Mouse (Mus musculus) left cerebral cortex, postnatal 4 days (tissue): ENCODE results near the gene Cblc. TPM values are rescaled to one million over a fixed set of nuclear protein-coding genes. Genes with fewer than 3 reads are reported as not detected.

Experiments used
- DNase-seq: peaks from one replicate; pipeline ENCODE4 v3.0.0-alpha.2; 2022
- intact Hi-C: fragments of 180-260 bp; cut with DNase I; formaldehyde crosslinking; loops from one replicate; pipeline ENCODE4 v1.15.1; 2025
- total RNA-seq, 2 experiments: library from RNA; stranded (reverse); gene quantifications; 2 replicates each; pipeline ENCODE4 v1.2.3; 2021

Gene Cblc
- total RNA-seq: under 1 TPM in 1 of 2 experiments, not detected in 1; 0.93 TPM

GRCm38 (mm10) chr7:19796697-19797588 lies at the start of gene Cblc:
Gene Cblc, minus strand, starts transcription at chr7:19796809.
- intact Hi-C loops: no loop called here
- peak; percentile 58 for DNase-seq

GRCm38 (mm10) chr7:19844521-19845171 lies 48.0 kb upstream of the Cblc start:
- no peak for DNase-seq
- intact Hi-C loops: no loop called here

- intact Hi-C loops: no loop called here
- DNase-seq: peak; percentile 58
These were observed 47.0 kb upstream of the Cblc start for GRCm38 (mm10) chr7:19843561-19843960.

GRCm38 (mm10) chr7:19842885-19843504 lies 46.4 kb upstream of the Cblc start:
- DNase-seq: no peak
- intact Hi-C loops: no loop called here

GRCm38 (mm10) chr7:19841686-19842413 lies 45.2 kb upstream of the Cblc start:
- no peak for DNase-seq
- intact Hi-C loops: no loop called here

GRCm38 (mm10) chr7:19840936-19841335 lies 44.3 kb upstream of the Cblc start:
- DNase-seq: no peak
- intact Hi-C loops: no loop called here

GRCm38 (mm10) chr7:19840371-19840770 lies 43.8 kb upstream of the Cblc start:
- no peak for DNase-seq
- intact Hi-C loops: no loop called here

- intact Hi-C loops: no loop called here
- no peak for DNase-seq
These were observed 40.2 kb upstream of the Cblc start for GRCm38 (mm10) chr7:19836843-19837242.

- no peak for DNase-seq
- intact Hi-C loops: no loop called here
These were observed 37.4 kb upstream of the Cblc start for GRCm38 (mm10) chr7:19834055-19834454.

- intact Hi-C loops: no loop called here
- no peak for DNase-seq
These were observed 35.2 kb upstream of the Cblc start for GRCm38 (mm10) chr7:19831837-19832236.

GRCm38 (mm10) chr7:19830682-19831156 lies 34.1 kb upstream of the Cblc start:
- intact Hi-C loops: no loop called here
- peak; percentile 34 for DNase-seq

GRCm38 (mm10) chr7:19829694-19830093 lies 33.1 kb upstream of the Cblc start:
- intact Hi-C loops: no loop called here

GRCm38 (mm10) chr7:19826756-19827155 lies 30.1 kb upstream of the Cblc start:
- intact Hi-C loops: no loop called here
- DNase-seq: no peak

More at GRCm38 (mm10) chr7:19829694-19830093, 33.1 kb upstream of the Cblc start:
- DNase-seq: no peak

- intact Hi-C loops: no loop called here
- peak; percentile 29 for DNase-seq
These were observed 27.8 kb upstream of the Cblc start for GRCm38 (mm10) chr7:19824182-19824973.

- intact Hi-C loops: no loop called here
These were observed 26.9 kb upstream of the Cblc start for GRCm38 (mm10) chr7:19823256-19824181.

GRCm38 (mm10) chr7:19822604-19823058 lies 26.0 kb upstream of the Cblc start, which contains the start of gene Bcl3:
Gene Bcl3, minus strand, starts transcription at chr7:19822770.
- no peak for DNase-seq
- intact Hi-C loops: no loop called here

More at GRCm38 (mm10) chr7:19823256-19824181, 26.9 kb upstream of the Cblc start:
- no peak for DNase-seq

GRCm38 (mm10) chr7:19822193-19822592 lies 25.6 kb upstream of the Cblc start:
- DNase-seq: no peak
- intact Hi-C loops: no loop called here

GRCm38 (mm10) chr7:19821633-19822032 lies 25.0 kb upstream of the Cblc start:
- intact Hi-C loops: no loop called here
- DNase-seq: no peak
